Mouse (Mus musculus) right cerebral cortex, postnatal 36 days (tissue): Measurements from ENCODE around the gene Sos2.
"Not testable (repeated sequence)": the region's sequence is repeated elsewhere in the genome, so short reads cannot be mapped to it uniquely, and the experiment has no call there.

ENCODE experiments used
- DNase-seq, 2 experiments: peaks; one replicate each; pipeline ENCODE4 v3.0.0; 2022; ENCODE audit warnings: low spot score in 2 of 2, mixed read lengths in 1 of 2

Gene Sos2

GRCm38 (mm10) chr12:69569926-69570325, 111.7 kb downstream of the Sos2 start:
- no peak for DNase-seq

GRCm38 (mm10) chr12:69568266-69568665, 113.4 kb downstream of the Sos2 start:
- DNase-seq = no peak

DNA sequence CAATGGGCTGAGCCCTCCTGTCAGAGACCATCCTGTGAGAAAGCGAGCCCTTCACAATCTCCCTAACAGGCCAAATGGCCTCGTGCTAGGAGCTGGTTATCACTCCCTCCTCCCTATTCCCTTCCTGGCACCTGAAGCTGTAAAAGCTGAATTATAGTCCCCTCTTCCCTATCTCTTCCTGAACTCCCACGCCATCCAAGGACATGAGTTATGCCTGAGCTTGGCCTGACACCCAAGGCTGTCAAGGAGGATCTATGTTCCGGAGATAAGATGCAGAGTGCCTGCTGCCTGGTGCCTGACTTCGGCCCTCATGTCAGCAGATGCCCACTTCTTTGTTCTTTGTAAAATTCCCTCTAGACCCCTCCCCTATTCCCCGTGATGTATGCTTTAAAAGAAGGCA, 120.6 kb downstream of the Sos2 start:
- not testable (repeated sequence) for DNase-seq

DNA sequence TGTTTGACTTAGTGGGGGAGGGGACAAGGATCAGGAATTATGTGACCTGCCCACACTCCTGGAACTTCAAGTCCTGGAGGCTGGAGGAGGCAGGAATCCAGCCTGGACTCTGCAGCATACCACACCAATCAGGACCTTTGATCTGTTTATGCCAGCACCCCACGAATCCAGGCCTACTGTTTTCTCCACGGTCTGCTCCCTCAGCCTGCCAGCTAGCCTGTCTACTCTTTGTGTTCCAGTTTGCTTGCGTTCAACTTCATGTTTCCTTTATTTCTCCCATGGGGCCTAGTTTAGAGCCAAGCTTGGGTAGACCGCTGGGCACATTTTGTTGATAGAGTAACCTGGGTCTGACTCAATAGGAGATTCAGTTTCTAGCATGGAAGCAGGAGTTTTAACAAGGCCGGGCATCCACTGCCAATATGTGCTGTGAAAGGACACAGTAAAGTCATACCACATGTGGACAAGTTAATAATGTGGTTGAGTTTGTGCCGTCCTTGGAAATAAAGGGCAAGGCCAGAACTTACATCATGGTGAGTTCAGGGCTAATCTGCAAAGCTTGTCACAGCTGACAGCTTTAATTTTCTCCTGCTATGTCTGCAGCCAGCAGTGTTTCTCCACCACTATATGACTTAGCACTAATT, 125.3 kb downstream of the Sos2 start:
- no peak for DNase-seq

DNA sequence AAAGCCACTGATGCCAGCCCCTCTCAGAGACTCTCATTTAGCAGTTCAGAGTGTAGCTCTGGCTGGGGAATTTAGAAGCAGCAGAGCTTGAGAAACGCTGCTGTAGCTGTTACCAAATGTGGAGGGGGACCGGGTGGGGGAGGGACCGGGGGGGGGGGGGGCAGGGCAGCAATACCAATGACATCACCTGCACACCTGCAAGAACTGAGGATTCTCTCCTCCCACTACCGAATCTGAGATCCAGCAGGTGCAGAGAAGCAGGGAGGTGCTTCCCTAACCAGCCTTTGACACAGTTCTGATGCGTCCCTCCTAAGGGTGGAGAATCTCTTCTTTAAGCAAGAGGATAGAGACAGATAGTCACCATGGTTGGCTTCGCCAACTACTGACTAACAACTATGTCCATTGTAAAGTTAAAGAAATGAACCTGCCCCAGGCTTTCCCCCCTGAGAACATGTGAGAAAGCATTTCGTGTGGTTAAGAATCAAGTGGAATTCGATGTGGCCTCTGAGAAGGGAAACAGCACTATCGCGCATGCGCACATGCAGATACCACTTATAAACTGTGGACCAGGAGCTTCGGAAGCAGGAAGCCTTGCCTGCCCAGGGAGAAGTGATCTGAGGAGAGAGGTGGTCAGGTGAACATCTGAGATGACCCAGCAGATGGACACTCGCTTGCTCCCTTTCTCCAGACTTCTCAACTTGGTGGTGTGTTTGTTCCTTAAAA, 136.0 kb downstream of the Sos2 start:
- no peak for DNase-seq

DNA sequence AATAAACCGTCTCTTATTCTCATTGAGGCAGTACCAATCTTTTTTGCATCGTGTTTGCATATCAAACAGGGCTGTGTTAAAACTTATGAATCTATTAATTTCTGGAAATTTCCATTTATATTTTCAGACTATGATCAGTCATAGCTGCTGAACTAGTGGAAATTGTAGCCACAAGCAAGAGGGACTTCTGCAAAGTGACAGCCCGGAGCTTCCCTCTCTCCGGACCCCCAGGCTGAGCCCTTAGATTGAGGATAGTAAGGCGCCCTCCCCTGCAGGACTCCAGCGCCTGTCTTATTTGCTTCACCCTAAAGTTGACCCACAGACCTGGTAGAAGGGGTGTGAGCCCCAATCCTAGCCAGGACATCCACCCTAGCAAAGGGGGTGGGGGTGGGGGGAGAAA, 136.7 kb downstream of the Sos2 start:
- DNase-seq = no peak

DNA sequence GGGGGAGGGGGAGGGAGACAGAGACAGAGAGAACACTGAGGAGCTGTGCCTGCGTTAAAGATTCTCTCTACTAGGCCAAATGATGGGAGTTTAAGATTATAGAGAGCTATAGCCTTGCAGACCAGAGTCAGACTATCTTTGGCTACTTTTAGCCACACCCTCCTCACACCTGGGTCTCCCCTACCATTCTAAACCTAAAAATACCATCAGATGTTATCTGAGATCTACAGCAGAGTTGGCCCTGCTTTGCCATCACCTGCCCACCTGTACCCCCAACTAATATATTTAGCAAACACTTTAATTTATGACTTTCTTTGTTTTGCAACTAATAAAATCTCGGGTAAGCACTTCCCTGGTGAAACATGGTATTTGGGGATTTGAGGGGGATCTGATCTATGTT, 137.1 kb downstream of the Sos2 start:
- DNase-seq = no peak

GRCm38 (mm10) chr12:69542376-69542775, 139.3 kb downstream of the Sos2 start:
- no peak for DNase-seq

DNA sequence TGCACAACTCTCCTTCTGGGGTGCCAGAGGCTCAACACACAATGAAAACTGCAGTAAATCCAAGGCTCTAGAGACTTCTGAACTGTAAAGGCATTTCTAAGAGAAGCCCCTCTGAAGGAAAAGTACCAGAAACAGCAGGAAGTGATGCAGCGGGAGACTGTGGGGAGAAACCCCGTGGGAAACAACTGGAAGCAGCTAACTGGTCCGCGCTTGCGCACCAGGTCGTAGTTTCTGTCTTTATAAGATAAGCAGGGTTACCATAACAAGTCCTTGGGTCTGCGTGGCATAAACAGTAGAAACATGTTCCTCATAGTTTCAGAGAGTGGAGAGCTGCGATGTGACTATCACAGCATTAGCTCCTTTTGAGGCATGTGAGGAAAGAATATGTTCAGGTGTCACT, 140.0 kb downstream of the Sos2 start:
- DNase-seq = no peak

- peak in 1 of 2 experiments; percentile 3 for DNase-seq
These were observed 142.3 kb downstream of the Sos2 start for GRCm38 (mm10) chr12:69539353-69539752.

- DNase-seq = no peak
These were observed 143.2 kb downstream of the Sos2 start for GRCm38 (mm10) chr12:69538362-69538950.

DNA sequence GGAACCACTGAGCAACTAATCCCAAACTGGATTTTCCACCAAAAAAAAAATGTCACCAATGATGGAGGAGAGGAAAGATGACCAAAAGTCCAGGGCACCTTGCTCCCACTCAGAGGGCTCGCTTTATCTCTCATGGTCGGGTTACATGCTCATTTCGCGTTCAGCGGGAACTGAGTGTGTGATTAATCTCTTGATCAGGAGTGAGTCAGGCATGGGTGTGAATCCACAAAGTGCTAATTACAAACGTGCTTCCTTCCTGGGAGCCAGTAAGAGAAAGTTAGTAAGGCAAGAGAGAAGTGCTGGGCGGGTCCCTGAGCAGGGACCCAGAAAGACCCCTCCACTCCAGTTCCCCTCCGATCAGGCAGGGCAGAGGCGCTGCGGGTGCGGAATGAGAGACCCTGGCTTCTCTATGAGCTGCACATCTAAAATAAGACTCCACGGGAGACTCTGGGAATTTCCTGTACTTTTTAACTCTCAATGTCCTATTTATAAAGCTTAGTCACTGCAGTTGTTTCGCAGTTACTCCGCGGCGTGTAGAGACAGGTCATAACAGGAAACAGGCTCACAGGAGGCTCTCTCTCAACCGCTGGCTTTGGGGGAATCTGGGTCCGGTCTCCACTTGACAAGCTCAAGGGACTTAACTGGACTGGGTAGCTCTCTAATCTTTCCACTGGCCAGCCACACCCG, 143.8 kb downstream of the Sos2 start:
- peak; percentile 14 to 43 for DNase-seq

DNA sequence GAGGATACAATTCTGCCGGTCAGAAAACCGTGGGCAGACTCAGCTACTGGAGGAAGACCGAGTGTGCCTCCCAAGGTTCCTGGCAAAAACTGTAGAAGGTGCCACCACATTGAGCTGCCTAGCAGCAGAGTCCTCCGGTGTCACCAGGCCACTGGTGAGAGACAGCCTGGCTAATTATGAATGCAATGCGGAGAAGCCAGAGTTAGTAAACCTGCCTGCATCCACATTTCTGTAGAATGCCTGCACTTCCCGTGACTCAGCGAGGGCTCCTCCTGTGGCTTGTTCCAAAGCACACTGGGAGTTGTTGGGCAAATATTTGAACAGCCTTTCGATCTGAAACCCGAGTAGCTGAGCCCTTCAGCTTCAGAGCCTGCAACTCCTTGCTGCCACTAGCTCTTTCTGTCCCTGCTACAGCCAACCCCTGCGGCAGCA, 144.4 kb downstream of the Sos2 start:
- peak in 1 of 2 experiments; percentile 8 for DNase-seq

- no peak for DNase-seq
These were observed 144.9 kb downstream of the Sos2 start for GRCm38 (mm10) chr12:69536616-69537242.
